Mouse (Mus musculus): ENCODE measurements at regions not wholly inside any gene's neighbourhood (a gene's known extent, or its start where the extent isn't known, plus 50 kb on each side); places are given as distances from the start of the nearest gene placed in this dataset.

- 73% methylated on average over 7 of the region's 7 CpGs for WGBS (ENCODE audit: insufficient replicate concordance)
- Histone ChIP-seq H3K9ac (ENCODE audit: low read depth, low read length) (no peak overlapping the region), H3K27ac (ENCODE audit: low read length) (no peak overlapping the region)
These were observed 291.7 kb upstream of the Eif4g2 start for GRCm38 (mm10) chr7:111374534-111374933.

GRCm38 (mm10) chr7:111373380-111374173, 290.7 kb upstream of the Eif4g2 start:
- WGBS (ENCODE audit: insufficient replicate concordance), result 68% methylated on average over 10 of the region's 10 CpGs
- no peak overlapping the region for H3K27ac ChIP-seq (ENCODE audit: low read length)
- no peak overlapping the region for H3K4me3 ChIP-seq (ENCODE audit: low read depth, low read length)
- no peaks in the 10 kb centered on the region for H3K36me3 ChIP-seq (ENCODE audit: control insufficient read depth, insufficient read depth)
- H3K9ac ChIP-seq (ENCODE audit: low read depth, low read length), result no peak overlapping the region
- no peaks in the 10 kb centered on the region for H3K9me3 ChIP-seq (replicated peaks; ENCODE audit: control insufficient read depth, low read length)
- no peaks in the 10 kb centered on the region for H3K27me3 ChIP-seq (ENCODE audit: control insufficient read depth, insufficient read depth, low read depth, low read length)
- H3K4me2 ChIP-seq (ENCODE audit: low read depth, low read length), result no peak overlapping the region
- no peaks in the 10 kb centered on the region for H3K4me1 ChIP-seq (ENCODE audit: control insufficient read depth, low read depth, low read length)
- no peak for ATAC-seq (ENCODE audit: low read depth)

More at GRCm38 (mm10) chr7:111374534-111374933, 291.7 kb upstream of the Eif4g2 start:
- no peak for ATAC-seq (ENCODE audit: low read depth)
- no peaks in the 10 kb centered on the region for H3K4me1 ChIP-seq (ENCODE audit: control insufficient read depth, low read depth, low read length)
- no peak overlapping the region for H3K4me2 ChIP-seq (ENCODE audit: low read depth, low read length)
- no peaks in the 10 kb centered on the region for H3K36me3 ChIP-seq (ENCODE audit: control insufficient read depth, insufficient read depth)
- H3K9me3 ChIP-seq (replicated peaks; ENCODE audit: control insufficient read depth, low read length), result no peaks in the 10 kb centered on the region
- H3K4me3 ChIP-seq (ENCODE audit: low read depth, low read length), result no peak overlapping the region
- no peaks in the 10 kb centered on the region for H3K27me3 ChIP-seq (ENCODE audit: control insufficient read depth, insufficient read depth, low read depth, low read length)

- H3K9ac ChIP-seq (ENCODE audit: low read depth, low read length), result no peak overlapping the region
- WGBS (ENCODE audit: insufficient replicate concordance), result 21% methylated on average over 2 of the region's 2 CpGs
- H3K4me3 ChIP-seq (ENCODE audit: low read depth, low read length), result no peak overlapping the region
- H3K4me1 ChIP-seq (ENCODE audit: control insufficient read depth, low read depth, low read length), result no peaks in the 10 kb centered on the region
- H3K9me3 ChIP-seq (replicated peaks; ENCODE audit: control insufficient read depth, low read length), result no peaks in the 10 kb centered on the region
- no peaks in the 10 kb centered on the region for H3K27me3 ChIP-seq (ENCODE audit: control insufficient read depth, insufficient read depth, low read depth, low read length)
- no peak for ATAC-seq (ENCODE audit: low read depth)
- H3K36me3 ChIP-seq (ENCODE audit: control insufficient read depth, insufficient read depth), result no peaks in the 10 kb centered on the region
- no peak overlapping the region for H3K4me2 ChIP-seq (ENCODE audit: low read depth, low read length)
- H3K27ac ChIP-seq (ENCODE audit: low read length), result no peak overlapping the region
These were observed 287.6 kb upstream of the Eif4g2 start for GRCm38 (mm10) chr7:111370421-111370887.

GRCm38 (mm10) chr7:111368296-111369004, 285.6 kb upstream of the Eif4g2 start:
- ATAC-seq (ENCODE audit: low read depth), result no peak
- 63% methylated on average over 2 of the region's 2 CpGs for WGBS (ENCODE audit: insufficient replicate concordance)
- H3K27me3 ChIP-seq (ENCODE audit: control insufficient read depth, insufficient read depth, low read depth, low read length), result no peaks in the 10 kb centered on the region

GRCm38 (mm10) chr7:111366951-111367653, 284.3 kb upstream of the Eif4g2 start:
- Histone ChIP-seq H3K36me3 (ENCODE audit: control insufficient read depth, insufficient read depth) (no peaks in the 10 kb centered on the region), H3K27me3 (ENCODE audit: control insufficient read depth, insufficient read depth, low read depth, low read length) (no peaks in the 10 kb centered on the region), H3K9ac (ENCODE audit: low read depth, low read length) (no peak overlapping the region), H3K4me1 (ENCODE audit: control insufficient read depth, low read depth, low read length) (no peaks in the 10 kb centered on the region), H3K4me2 (ENCODE audit: low read depth, low read length) (no peak overlapping the region), H3K27ac (ENCODE audit: low read length) (no peak overlapping the region), H3K9me3 (replicated peaks; ENCODE audit: control insufficient read depth, low read length) (no peaks in the 10 kb centered on the region), H3K4me3 (ENCODE audit: low read depth, low read length) (no peak overlapping the region)
- 62% methylated on average over 4 of the region's 4 CpGs for WGBS (ENCODE audit: insufficient replicate concordance)
- ATAC-seq (ENCODE audit: low read depth), result no peak

More at GRCm38 (mm10) chr7:111368296-111369004, 285.6 kb upstream of the Eif4g2 start:
- H3K4me1 ChIP-seq (ENCODE audit: control insufficient read depth, low read depth, low read length), result no peaks in the 10 kb centered on the region
- no peak overlapping the region for H3K9ac ChIP-seq (ENCODE audit: low read depth, low read length)
- no peaks in the 10 kb centered on the region for H3K9me3 ChIP-seq (replicated peaks; ENCODE audit: control insufficient read depth, low read length)
- no peak overlapping the region for H3K27ac ChIP-seq (ENCODE audit: low read length)
- no peak overlapping the region for H3K4me2 ChIP-seq (ENCODE audit: low read depth, low read length)
- H3K36me3 ChIP-seq (ENCODE audit: control insufficient read depth, insufficient read depth), result no peaks in the 10 kb centered on the region
- no peak overlapping the region for H3K4me3 ChIP-seq (ENCODE audit: low read depth, low read length)

- H3K9me3 ChIP-seq (replicated peaks; ENCODE audit: control insufficient read depth, low read length), result no peaks in the 10 kb centered on the region
- H3K36me3 ChIP-seq (ENCODE audit: control insufficient read depth, insufficient read depth), result no peaks in the 10 kb centered on the region
- no peaks in the 10 kb centered on the region for H3K4me1 ChIP-seq (ENCODE audit: control insufficient read depth, low read depth, low read length)
- no peak overlapping the region for H3K27ac ChIP-seq (ENCODE audit: low read length)
- H3K27me3 ChIP-seq (ENCODE audit: control insufficient read depth, insufficient read depth, low read depth, low read length), result no peaks in the 10 kb centered on the region
- no peak overlapping the region for H3K4me2 ChIP-seq (ENCODE audit: low read depth, low read length)
- WGBS (ENCODE audit: insufficient replicate concordance), result 47% methylated on average over 5 of the region's 5 CpGs
- H3K9ac ChIP-seq (ENCODE audit: low read depth, low read length), result no peak overlapping the region
- no peak overlapping the region for H3K4me3 ChIP-seq (ENCODE audit: low read depth, low read length)
- ATAC-seq (ENCODE audit: low read depth), result no peak
These were observed 282.6 kb upstream of the Eif4g2 start for GRCm38 (mm10) chr7:111365384-111365783.

GRCm38 (mm10) chr7:111363206-111363605, 280.4 kb upstream of the Eif4g2 start:
- Histone ChIP-seq H3K27me3 (ENCODE audit: control insufficient read depth, insufficient read depth, low read depth, low read length) (no peaks in the 10 kb centered on the region), H3K36me3 (ENCODE audit: control insufficient read depth, insufficient read depth) (no peaks in the 10 kb centered on the region), H3K4me2 (ENCODE audit: low read depth, low read length) (no peak overlapping the region), H3K27ac (ENCODE audit: low read length) (no peak overlapping the region), H3K4me1 (ENCODE audit: control insufficient read depth, low read depth, low read length) (no peaks in the 10 kb centered on the region), H3K4me3 (ENCODE audit: low read depth, low read length) (no peak overlapping the region), H3K9me3 (replicated peaks; ENCODE audit: control insufficient read depth, low read length) (no peaks in the 10 kb centered on the region), H3K9ac (ENCODE audit: low read depth, low read length) (no peak overlapping the region)
- no peak for ATAC-seq (ENCODE audit: low read depth)
- 58% methylated on average over 5 of the region's 5 CpGs for WGBS (ENCODE audit: insufficient replicate concordance)

GRCm38 (mm10) chr7:111362646-111363045, 279.8 kb upstream of the Eif4g2 start:
- H3K9ac ChIP-seq (ENCODE audit: low read depth, low read length), result no peak overlapping the region
- H3K4me3 ChIP-seq (ENCODE audit: low read depth, low read length), result no peak overlapping the region
- H3K36me3 ChIP-seq (ENCODE audit: control insufficient read depth, insufficient read depth), result no peaks in the 10 kb centered on the region
- no peaks in the 10 kb centered on the region for H3K4me1 ChIP-seq (ENCODE audit: control insufficient read depth, low read depth, low read length)
- no peak for ATAC-seq (ENCODE audit: low read depth)
- no peak overlapping the region for H3K4me2 ChIP-seq (ENCODE audit: low read depth, low read length)
- no peak overlapping the region for H3K27ac ChIP-seq (ENCODE audit: low read length)
- WGBS (ENCODE audit: insufficient replicate concordance), result 56% methylated on average over 4 of the region's 4 CpGs
- no peaks in the 10 kb centered on the region for H3K9me3 ChIP-seq (replicated peaks; ENCODE audit: control insufficient read depth, low read length)
- no peaks in the 10 kb centered on the region for H3K27me3 ChIP-seq (ENCODE audit: control insufficient read depth, insufficient read depth, low read depth, low read length)
